Mouse (Mus musculus) megakaryocyte, embryonic 14.5 days (primary cell): ENCODE measurements around the gene Ppp1r14a. TPM values are rescaled to one million over a fixed set of nuclear protein-coding genes. Genes with fewer than 3 reads are reported as not detected.

Experiments
- H3K27me3 ChIP-seq: replicated peaks from 2 replicates; pipeline ENCODE3; 2012; ENCODE audit warnings: inconsistent platforms
- H3K36me3 ChIP-seq: replicated peaks from 2 replicates; pipeline ENCODE3; 2012; ENCODE audit warnings: low read length, inconsistent platforms, mixed read lengths
- H3K4me1 ChIP-seq: 2 replicates; pipeline ENCODE4 v1.6.1; 2012; ENCODE audit warnings: inconsistent platforms
- H3K4me3 ChIP-seq: replicated peaks from 2 replicates; pipeline ENCODE3; 2012; ENCODE audit warnings: moderate library complexity, mild to moderate bottlenecking, inconsistent platforms
- H3K9me3 ChIP-seq: 2 replicates; pipeline ENCODE4 v1.6.1; 2012; ENCODE audit warnings: inconsistent platforms
- FLI1 ChIP-seq: IDR thresholded peaks from 2 replicates; pipeline ENCODE4 v1.6.1; 2012; ENCODE audit warnings: low read length, inconsistent platforms, mixed read lengths
- GATA1 ChIP-seq: IDR thresholded peaks from 3 replicates; pipeline ENCODE4 v1.6.1; 2012; ENCODE audit warnings: mixed read lengths, low read length, inconsistent platforms, borderline replicate concordance
- polyA plus RNA-seq: library from polyadenylated mRNA; stranded (reverse); fragments of >175 nt; gene quantifications from 2 replicates; pipeline ENCODE4 v1.2.3, GENCODE M21; 2012; ENCODE audit warnings: low replicate concordance; ENCODE audit not compliant: insufficient read depth

Ppp1r14a gene
- polyA plus RNA-seq, 1 experiment: 12.7 TPM

DNA sequence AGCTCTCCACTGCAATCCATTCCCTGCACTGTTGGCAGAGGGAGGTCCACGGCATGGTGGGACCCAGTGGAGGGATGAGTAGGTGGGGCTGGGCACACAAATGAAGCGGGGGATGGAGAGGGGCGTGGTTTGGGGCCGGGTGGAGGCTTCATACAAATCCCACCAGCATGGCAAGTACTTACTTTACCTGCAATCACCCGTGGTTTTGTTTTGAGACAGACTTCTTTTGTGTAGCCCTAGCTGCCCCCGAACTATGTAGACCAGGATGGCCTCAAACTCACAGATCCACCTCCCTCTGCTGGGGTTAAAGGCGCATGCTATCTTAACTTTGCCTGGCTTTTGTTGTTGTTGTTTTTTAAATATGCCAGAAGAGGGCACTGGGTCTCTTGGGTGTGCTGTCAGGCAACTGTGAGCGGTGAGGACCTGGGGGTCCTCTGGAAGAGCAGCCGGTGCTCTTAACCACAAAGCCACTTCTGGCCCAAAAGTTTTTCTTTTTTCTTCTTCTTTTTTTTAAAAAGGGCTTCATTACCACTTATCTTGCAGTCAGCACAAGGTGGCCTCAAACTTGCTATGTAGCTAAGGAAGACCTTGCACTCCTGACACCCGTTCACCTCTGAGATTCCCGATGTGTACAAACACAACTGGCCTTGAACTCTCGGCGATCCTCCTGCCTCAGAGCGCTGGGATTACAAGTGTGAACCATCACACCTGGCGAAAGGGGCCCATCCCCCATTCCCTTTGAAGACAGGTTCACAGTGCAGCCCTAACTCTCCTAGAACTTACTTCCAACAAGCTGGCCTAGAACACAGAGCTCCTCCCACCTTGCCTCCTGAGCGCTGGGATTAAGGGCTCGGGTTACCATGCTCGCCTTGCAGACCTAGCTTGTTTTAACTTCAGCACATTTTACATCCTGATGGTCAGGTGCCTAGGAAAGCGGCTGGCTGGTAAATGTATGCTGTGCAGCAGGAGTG lies 30.5 kb downstream of the Ppp1r14a start:
- H3K9me3 ChIP-seq: no peaks in the 10 kb centered on the region
- peaks cover 24% of the 10 kb centered on the region for H3K27me3 ChIP-seq
- peaks cover 52% of the 10 kb centered on the region for H3K4me1 ChIP-seq
- no peak overlapping the region for H3K4me3 ChIP-seq
- H3K36me3 ChIP-seq: peaks cover 18% of the 10 kb centered on the region
- TF ChIP-seq FLI1 (no peak), GATA1 (no peak)

DNA sequence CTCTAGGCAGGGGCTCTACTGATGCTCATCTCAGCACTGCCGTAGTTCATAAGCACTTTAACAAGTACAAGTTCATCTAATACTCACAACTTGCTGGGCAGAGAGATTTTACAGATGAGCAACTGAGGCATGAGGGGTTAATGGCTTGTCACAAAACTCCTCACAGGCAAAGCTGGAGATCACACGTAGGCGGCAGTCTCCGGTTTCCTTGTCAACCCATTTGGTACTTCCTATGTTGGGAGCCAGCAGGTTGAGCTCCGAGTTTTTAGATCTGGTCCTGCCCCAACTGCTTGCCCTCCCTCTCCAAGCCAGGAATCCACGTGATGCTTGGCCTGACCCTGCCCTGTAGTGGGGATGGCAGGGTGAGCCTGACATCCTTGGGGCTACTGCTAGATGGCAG lies 38.0 kb downstream of the Ppp1r14a start:
- peaks cover 3% of the 10 kb centered on the region; the same call in 1 of the 2 replicates for H3K4me1 ChIP-seq
- H3K36me3 ChIP-seq: peaks cover 61% of the 10 kb centered on the region
- H3K27me3 ChIP-seq: peaks cover 1% of the 10 kb centered on the region
- H3K9me3 ChIP-seq: no peaks in the 10 kb centered on the region
- H3K4me3 ChIP-seq: no peak overlapping the region
- TF ChIP-seq FLI1: no peak
- TF ChIP-seq GATA1: no peak

DNA sequence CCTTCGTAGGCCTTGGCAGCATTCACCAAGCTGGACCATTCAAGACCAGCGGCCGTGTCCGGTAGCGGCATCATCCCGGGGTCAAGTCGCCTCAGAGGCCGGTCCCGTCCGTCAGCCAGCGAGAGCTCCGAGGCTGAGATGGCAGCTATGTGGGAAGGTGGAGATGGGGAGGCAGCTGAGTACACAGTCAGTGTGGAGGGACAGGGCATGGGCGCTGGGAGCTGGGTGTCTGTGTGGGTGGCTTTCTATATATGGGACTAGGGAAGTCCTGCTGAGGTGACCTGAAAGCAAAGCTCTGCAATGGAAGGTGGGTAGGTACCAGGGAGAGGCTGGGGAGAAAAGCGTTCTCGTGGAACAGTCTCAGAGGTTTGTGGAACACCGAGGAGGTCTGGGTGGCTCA lies 39.9 kb downstream of the Ppp1r14a start:
- no peak overlapping the region for H3K4me3 ChIP-seq
- peaks cover 3% of the 10 kb centered on the region; the same call in 1 of the 2 replicates for H3K4me1 ChIP-seq
- peaks cover 1% of the 10 kb centered on the region for H3K27me3 ChIP-seq
- peaks cover 67% of the 10 kb centered on the region for H3K36me3 ChIP-seq
- TF ChIP-seq FLI1 (no peak), GATA1 (no peak)
- H3K9me3 ChIP-seq: no peaks in the 10 kb centered on the region

DNA sequence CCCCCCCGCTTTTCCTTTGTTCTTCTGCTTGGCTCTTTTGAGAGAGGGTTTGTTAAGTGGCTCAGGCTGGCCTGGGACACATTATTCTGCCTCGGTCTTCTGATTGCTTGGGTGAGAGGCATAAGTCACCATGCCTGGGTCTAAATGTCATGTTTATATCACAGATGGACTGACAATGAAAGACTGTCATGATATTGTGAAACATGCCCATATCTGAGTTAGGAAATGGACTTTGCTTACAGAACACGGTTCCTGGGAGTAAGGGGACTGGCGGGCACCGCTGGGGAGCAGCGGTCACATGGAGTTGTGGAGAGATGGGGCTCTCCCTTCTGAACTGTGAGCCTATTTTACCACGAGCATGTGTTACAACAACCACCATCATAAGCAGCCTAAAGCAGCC lies 45.0 kb downstream of the Ppp1r14a start:
- Histone ChIP-seq H3K4me3 (no peak overlapping the region), H3K4me1 (peaks cover 36% of the 10 kb centered on the region), H3K27me3 (no peaks in the 10 kb centered on the region), H3K9me3 (no peaks in the 10 kb centered on the region), H3K36me3 (peaks cover 71% of the 10 kb centered on the region)
- TF ChIP-seq GATA1 (no peak), FLI1 (no peak)

DNA sequence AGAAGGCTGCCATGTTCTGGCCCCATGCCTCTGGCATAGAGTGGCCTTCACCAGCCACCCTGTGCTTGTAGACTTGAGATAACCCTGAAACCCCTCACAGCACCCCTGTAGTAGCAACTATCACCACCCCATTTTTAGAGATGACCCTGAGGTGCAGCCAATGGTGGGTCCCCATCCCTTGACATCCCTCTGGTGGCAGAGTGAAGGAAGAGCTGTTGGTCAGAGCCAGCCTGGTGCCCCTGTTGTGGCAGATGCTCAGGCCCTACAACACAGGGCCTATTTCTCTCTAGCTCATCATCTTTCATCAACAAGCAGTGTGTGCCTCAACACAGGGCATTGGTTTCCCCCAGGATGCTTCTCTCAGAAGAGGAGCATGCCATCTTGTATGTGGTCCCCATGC lies 46.2 kb downstream of the Ppp1r14a start:
- H3K4me1 ChIP-seq: peaks cover 46% of the 10 kb centered on the region
- TF ChIP-seq GATA1 (no peak), FLI1 (no peak)
- no peak overlapping the region for H3K4me3 ChIP-seq

DNA sequence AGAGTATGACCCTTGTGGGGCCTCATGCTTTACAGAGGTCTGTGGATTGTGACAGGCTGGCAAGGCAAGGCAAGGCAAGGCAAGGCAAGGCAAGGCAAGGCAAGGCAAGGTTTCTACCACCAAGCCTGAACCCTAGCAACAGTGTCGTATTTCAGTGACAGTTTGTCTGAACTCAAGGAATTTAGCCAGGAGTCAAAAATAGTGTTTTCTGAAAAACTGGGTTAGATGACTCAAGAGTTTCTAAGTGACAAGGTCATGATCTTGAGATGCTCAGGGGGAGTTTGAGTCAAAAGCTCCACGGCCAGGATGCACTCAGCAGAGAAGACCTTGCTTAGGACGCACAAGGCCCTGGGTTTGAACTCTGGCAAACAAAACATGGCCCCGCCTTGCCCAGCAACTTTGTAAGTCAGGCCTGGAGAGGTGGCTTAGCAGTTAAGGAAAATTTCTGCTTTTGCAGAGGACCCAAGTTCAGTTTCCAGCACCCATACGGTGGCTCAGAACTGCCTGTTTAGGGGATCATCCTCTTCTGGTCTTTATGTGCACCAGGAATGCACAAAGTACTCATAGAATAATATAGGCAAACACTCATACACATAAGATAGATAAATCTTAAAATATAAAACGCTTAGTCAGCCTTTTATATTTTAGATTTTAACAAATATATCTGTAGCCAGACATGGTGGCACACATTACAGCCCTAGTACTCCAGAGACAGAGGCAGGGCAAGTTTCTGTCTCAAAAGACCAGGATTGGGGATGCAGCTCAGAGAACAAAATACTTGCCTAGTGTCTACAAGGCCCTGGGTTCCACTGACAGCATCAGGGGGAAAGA lies 46.9 kb downstream of the Ppp1r14a start:
- H3K4me1 ChIP-seq: peaks cover 49% of the 10 kb centered on the region
- H3K9me3 ChIP-seq: no peaks in the 10 kb centered on the region
- peaks cover 58% of the 10 kb centered on the region for H3K36me3 ChIP-seq
- no peak for TF ChIP-seq GATA1
- no peak for TF ChIP-seq FLI1
- H3K27me3 ChIP-seq: peaks cover 2% of the 10 kb centered on the region
- no peak overlapping the region for H3K4me3 ChIP-seq

More for the DNA sequence above, 46.2 kb downstream of the Ppp1r14a start:
- peaks cover 63% of the 10 kb centered on the region for H3K36me3 ChIP-seq
- H3K9me3 ChIP-seq: no peaks in the 10 kb centered on the region
- H3K27me3 ChIP-seq: no peaks in the 10 kb centered on the region

DNA sequence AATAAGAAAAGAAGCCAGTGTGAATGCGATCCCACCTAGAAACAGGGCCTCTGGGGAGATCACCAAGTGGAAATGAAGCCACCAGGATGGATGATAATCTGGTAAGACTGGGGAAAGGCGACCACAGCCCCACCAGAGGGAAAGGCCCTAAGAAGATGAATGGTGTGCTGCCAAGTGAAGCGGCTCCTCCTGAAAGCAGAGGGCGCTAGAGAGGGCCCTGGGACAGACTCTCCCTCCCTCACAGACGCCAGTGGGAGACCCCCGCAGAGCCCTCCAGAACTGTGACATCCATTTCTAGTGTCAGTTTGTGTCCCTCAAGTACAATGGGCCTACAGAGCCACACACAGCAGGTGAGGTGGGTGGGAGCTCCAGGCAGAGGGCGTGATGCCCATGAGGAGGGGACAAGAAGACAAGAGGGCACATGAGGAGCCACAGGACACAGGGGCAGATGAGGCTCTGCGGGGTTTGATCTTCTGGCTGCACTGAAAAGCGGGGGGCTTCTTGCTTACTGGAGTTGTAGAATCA lies 47.7 kb downstream of the Ppp1r14a start:
- Histone ChIP-seq H3K9me3 (no peaks in the 10 kb centered on the region), H3K4me3 (no peak overlapping the region), H3K27me3 (peaks cover 3% of the 10 kb centered on the region), H3K4me1 (peaks cover 52% of the 10 kb centered on the region), H3K36me3 (peaks cover 53% of the 10 kb centered on the region)
- TF ChIP-seq FLI1 (no peak), GATA1 (no peak)

DNA sequence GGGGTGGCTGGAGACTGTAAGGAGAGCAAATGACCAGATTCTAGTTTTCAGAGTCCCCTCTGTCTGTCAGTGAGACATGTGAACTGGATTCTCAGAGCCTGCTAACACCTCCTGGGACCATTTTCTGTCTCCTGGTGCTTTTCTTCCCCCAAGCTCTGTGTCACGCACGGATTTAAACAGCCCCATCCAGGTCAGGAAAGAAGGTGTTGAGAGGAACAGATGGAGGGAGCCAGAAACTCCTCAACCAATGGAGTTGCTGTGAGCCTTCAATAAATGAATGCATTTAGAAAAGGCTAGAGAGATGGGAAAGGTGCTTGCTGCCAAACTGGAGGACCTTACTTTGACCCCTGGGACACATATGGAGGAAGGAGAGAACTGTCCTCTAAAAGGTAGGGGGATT lies 48.7 kb downstream of the Ppp1r14a start:
- TF ChIP-seq GATA1: no peak
- TF ChIP-seq FLI1: no peak
- H3K36me3 ChIP-seq: peaks cover 44% of the 10 kb centered on the region

DNA sequence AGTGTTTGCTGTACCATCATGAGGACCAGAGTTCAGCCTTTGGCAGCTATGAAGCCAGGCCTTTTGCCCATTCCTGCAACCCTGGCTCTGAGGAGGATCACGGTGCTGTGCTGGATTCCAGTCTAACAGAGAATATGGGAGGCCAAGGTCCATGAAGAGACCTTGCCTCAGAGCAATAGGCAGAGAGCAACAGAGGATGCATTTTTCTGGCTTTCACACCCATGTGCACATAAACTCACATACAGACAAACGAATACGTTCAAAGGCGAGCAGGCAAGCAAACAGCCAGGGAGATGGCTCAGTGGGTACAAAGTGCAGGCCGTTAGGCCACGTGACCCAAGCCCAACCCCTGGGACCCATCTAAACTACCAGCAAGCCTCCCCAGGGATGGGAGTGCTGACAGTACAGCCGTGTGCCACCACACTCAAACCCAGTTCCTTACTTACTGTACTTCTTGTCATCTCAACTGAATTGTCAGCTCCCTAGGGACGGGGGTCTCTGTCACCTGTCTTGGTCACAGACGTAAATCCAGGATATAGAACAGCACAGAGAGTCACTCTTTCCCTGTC lies 49.3 kb downstream of the Ppp1r14a start:
- no peak overlapping the region for H3K4me3 ChIP-seq
- H3K9me3 ChIP-seq: no peaks in the 10 kb centered on the region
- H3K36me3 ChIP-seq: peaks cover 38% of the 10 kb centered on the region
- peaks cover 3% of the 10 kb centered on the region for H3K27me3 ChIP-seq
- TF ChIP-seq FLI1 (no peak), GATA1 (no peak)
- peaks cover 66% of the 10 kb centered on the region for H3K4me1 ChIP-seq

More for the DNA sequence above, 48.7 kb downstream of the Ppp1r14a start:
- H3K4me1 ChIP-seq: peaks cover 59% of the 10 kb centered on the region
- H3K9me3 ChIP-seq: no peaks in the 10 kb centered on the region
- H3K4me3 ChIP-seq: no peak overlapping the region
- H3K27me3 ChIP-seq: peaks cover 3% of the 10 kb centered on the region
